Mouse (Mus musculus): ENCODE data around the gene Khdrbs1. TPM values are rescaled to one million over a fixed set of nuclear protein-coding genes. Genes with fewer than 3 reads are reported as not detected.

Gene Khdrbs1
- polyA plus RNA-seq (2015; fragmentation: Nextera tagmentation; extraction: Ambion mirVana), result 125 and 126 TPM in 2 replicates

GRCm38 (mm10) chr4:129742232-129743009 lies at the start of gene Khdrbs1:
Gene Khdrbs1, minus strand, starts transcription at chr4:129742303.
- peak within 1 kb of the TSS; percentile 100 for H3K9ac ChIP-seq
- peak within 1 kb of the TSS; percentile 99 for H3K27ac ChIP-seq
- H3K4me3 ChIP-seq, result peak within 1 kb of the TSS; percentile 93
- no peaks in the 10 kb centered on the region for H3K27me3 ChIP-seq
- no peaks in the 10 kb centered on the region for H3K9me3 ChIP-seq
- peaks cover 29% of the 10 kb centered on the region for H3K4me1 ChIP-seq
- ATAC-seq (ENCODE audit: borderline replicate concordance, extremely low read depth, low FRiP score, low TSS enrichment), result peak; percentile 95
- WGBS, result under 1% methylated on average over 72 of the region's 76 CpGs
- no peaks in the 10 kb centered on the region for H3K36me3 ChIP-seq
- peak within 1 kb of the TSS; percentile 70 for H3K4me2 ChIP-seq

DNA sequence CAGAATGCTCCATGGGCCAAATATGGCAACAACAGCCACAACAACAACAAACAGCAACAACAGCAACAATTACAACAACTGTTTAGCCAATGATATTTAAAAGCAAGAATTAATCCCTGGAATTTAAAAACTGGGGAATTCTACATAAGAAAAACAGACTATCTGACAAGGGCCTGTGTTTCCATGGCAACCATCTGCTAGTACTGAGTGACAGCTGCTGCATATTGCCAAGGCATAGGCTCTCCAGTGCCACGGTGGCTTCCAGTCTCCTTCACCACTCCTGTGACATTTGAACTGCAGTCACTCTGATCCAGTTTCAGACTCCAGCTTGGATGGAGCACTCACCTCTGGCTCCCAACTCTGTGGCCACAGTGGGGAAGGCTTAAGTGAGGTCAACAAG lies 49.3 kb upstream of the Khdrbs1 start:
- ATAC-seq (ENCODE audit: borderline replicate concordance, extremely low read depth, low FRiP score, low TSS enrichment), result no peak
- H3K9ac ChIP-seq, result no peak overlapping the region
- no peaks in the 10 kb centered on the region for H3K36me3 ChIP-seq
- no peaks in the 10 kb centered on the region for H3K27me3 ChIP-seq
- no peak overlapping the region for H3K4me2 ChIP-seq
- peaks cover 32% of the 10 kb centered on the region for H3K4me1 ChIP-seq
- 11% methylated on average over 1 of the region's 1 CpGs for WGBS
- no peak overlapping the region for H3K27ac ChIP-seq
- H3K4me3 ChIP-seq, result no peak overlapping the region
- H3K9me3 ChIP-seq, result no peaks in the 10 kb centered on the region

- Histone ChIP-seq H3K4me3 (no peak overlapping the region), H3K27ac (no peak overlapping the region), H3K4me1 (peaks cover 23% of the 10 kb centered on the region), H3K9me3 (no peaks in the 10 kb centered on the region), H3K27me3 (no peaks in the 10 kb centered on the region), H3K9ac (no peak overlapping the region), H3K4me2 (no peak overlapping the region), H3K36me3 (no peaks in the 10 kb centered on the region)
- WGBS, result 59% methylated on average over 3 of the region's 3 CpGs
- no peak for ATAC-seq (ENCODE audit: borderline replicate concordance, extremely low read depth, low FRiP score, low TSS enrichment)
These were observed 48.4 kb upstream of the Khdrbs1 start for GRCm38 (mm10) chr4:129790475-129790874.

DNA sequence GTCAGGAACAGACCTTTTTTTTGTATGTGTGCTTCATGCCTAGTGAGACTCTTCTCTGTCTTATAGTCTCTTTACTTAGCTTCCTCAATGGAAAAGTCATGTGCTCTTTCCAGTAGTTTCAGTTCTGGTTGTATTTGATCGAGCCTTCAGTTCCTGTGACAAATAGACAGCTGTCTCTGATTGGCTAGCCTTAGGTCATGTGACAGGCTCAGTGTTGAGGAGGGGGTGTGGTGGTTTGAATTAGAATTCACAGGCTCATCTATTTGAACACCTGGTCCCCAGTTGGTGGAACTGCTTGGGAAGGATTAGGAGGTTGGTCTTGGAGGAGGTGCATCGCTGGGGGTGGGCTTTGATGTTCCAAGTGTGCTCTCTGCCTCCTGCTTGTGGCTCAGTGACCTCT lies 47.5 kb upstream of the Khdrbs1 start:
- Histone ChIP-seq H3K4me3 (no peak overlapping the region), H3K27me3 (no peaks in the 10 kb centered on the region), H3K27ac (no peak overlapping the region), H3K4me2 (no peak overlapping the region), H3K36me3 (no peaks in the 10 kb centered on the region), H3K9ac (no peak overlapping the region), H3K9me3 (no peaks in the 10 kb centered on the region), H3K4me1 (peaks cover 15% of the 10 kb centered on the region)
- ATAC-seq (ENCODE audit: borderline replicate concordance, extremely low read depth, low FRiP score, low TSS enrichment), result no peak
- 93% methylated on average over 2 of the region's 2 CpGs for WGBS

DNA sequence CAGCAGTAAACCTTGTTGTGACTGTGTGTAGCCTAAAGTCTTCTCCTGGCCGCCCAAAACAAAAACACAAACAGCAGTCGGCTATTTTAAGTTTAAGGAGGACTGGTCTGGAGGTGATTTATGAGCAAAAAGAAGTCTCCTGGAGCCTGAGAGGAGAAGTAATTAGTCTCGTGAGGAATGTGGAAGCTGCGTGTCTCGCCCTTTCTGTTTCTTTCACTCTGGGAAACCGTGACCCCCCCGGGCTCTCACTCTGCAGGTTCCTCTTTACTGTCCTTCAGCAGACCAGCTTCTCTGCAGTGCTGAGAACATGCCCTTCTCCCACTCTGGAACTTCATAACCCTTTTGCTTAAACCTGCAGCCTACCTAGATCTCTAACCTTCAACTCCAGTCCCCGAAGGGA lies 46.6 kb upstream of the Khdrbs1 start:
- no peak for ATAC-seq (ENCODE audit: borderline replicate concordance, extremely low read depth, low FRiP score, low TSS enrichment)
- Histone ChIP-seq H3K4me3 (no peak overlapping the region), H3K27ac (no peak overlapping the region), H3K36me3 (no peaks in the 10 kb centered on the region), H3K9ac (no peak overlapping the region), H3K4me2 (no peak overlapping the region), H3K27me3 (no peaks in the 10 kb centered on the region), H3K4me1 (peaks cover 9% of the 10 kb centered on the region; the same call in 1 of the 2 replicates), H3K9me3 (no peaks in the 10 kb centered on the region)
- 47% methylated on average over 8 of the region's 8 CpGs for whole genome bisulfite sequencing

DNA sequence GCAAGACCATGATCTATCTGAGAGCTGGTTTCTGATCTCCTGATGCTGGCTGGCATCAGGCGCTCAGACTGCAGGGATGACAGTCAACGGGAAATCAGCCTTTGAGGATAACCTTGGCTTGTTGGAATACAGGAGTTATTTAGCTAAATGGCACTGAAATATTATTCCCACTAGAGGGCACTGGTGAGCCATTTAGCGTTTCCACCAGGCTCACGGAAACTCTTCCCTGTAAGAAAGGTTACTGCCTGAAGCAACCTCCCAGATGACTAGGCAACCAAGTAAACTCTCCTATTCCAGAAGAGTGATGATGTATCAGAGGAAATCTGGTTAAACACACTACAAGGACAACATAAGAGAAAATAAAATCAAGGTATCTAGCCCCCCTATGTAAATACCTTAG lies 43.1 kb upstream of the Khdrbs1 start:
- Histone ChIP-seq H3K4me3 (no peak overlapping the region), H3K27me3 (no peaks in the 10 kb centered on the region), H3K36me3 (no peaks in the 10 kb centered on the region), H3K4me1 (peaks cover 13% of the 10 kb centered on the region), H3K27ac (no peak overlapping the region), H3K9me3 (no peaks in the 10 kb centered on the region), H3K4me2 (no peak overlapping the region), H3K9ac (no peak overlapping the region)
- ATAC-seq (ENCODE audit: borderline replicate concordance, extremely low read depth, low FRiP score, low TSS enrichment), result no peak
- WGBS, result under 1% methylated on average over 4 of the region's 4 CpGs

- Histone ChIP-seq H3K27ac (no peak overlapping the region), H3K4me1 (peaks cover 13% of the 10 kb centered on the region), H3K9me3 (no peaks in the 10 kb centered on the region), H3K4me3 (no peak overlapping the region), H3K27me3 (no peaks in the 10 kb centered on the region), H3K36me3 (no peaks in the 10 kb centered on the region), H3K4me2 (no peak overlapping the region), H3K9ac (no peak overlapping the region)
- 74% methylated on average over 5 of the region's 5 CpGs for WGBS
- ATAC-seq (ENCODE audit: borderline replicate concordance, extremely low read depth, low FRiP score, low TSS enrichment), result no peak
These were observed 41.4 kb upstream of the Khdrbs1 start for GRCm38 (mm10) chr4:129783506-129783905.

- no peaks in the 10 kb centered on the region for H3K9me3 ChIP-seq
- 36% methylated on average over 3 of the region's 3 CpGs for WGBS
- ATAC-seq (ENCODE audit: borderline replicate concordance, extremely low read depth, low FRiP score, low TSS enrichment), result peak; percentile 35; the same call in 1 of the 2 replicates
- H3K4me1 ChIP-seq, result peaks cover 13% of the 10 kb centered on the region
- no peak overlapping the region for H3K27ac ChIP-seq
- no peaks in the 10 kb centered on the region for H3K27me3 ChIP-seq
- no peak overlapping the region for H3K4me2 ChIP-seq
- H3K36me3 ChIP-seq, result no peaks in the 10 kb centered on the region
- H3K4me3 ChIP-seq, result no peak overlapping the region
- H3K9ac ChIP-seq, result no peak overlapping the region
These were observed 40.8 kb upstream of the Khdrbs1 start for GRCm38 (mm10) chr4:129782857-129783331.

DNA sequence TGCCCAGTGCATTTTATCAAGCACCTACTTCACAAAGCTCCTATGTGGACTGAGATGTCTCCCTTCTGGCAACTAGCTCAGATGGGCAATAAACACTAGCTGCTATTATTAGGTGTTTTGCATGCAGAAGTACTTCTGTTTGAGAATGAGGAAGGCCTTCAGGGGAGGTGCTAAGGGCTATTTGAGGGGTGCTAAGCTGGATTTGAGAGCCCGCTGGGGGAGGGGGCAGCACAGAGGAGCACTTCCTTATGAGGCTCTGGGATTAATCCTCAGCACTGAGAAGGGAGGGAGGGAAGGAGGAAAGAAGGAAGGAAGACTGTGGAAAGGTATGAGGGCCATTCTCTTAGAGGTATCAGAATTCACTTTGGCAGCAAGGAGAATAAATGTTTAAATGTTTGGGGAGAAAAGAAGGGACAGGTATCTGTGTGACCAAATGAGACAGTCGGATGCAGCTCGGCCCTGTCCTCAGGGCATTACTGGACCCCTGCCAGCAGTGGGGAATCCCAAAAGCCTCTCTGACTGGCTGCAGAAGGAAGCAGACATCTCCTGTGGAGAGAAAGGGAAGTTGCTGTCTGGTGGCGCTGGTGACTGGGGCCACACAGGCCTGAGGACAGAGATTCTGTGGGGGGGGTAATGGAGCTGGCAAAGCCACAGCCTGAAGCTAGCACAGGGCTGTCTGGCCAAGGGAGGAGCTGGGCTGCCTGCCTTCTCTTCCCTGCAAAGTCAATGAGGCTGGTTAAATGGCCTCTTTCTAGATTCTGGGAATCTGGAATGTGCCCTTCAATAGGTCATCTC lies 40.0 kb upstream of the Khdrbs1 start:
- ATAC-seq (ENCODE audit: borderline replicate concordance, extremely low read depth, low FRiP score, low TSS enrichment), result peak; percentile 81
- Histone ChIP-seq H3K4me2 (no peak overlapping the region), H3K9me3 (no peaks in the 10 kb centered on the region), H3K9ac (no peak overlapping the region), H3K27me3 (no peaks in the 10 kb centered on the region), H3K27ac (peak overlapping the region; percentile 21; the same call in 1 of the 2 replicates), H3K4me3 (no peak overlapping the region), H3K36me3 (no peaks in the 10 kb centered on the region), H3K4me1 (peaks cover 13% of the 10 kb centered on the region)
- 17% methylated on average over 4 of the region's 4 CpGs for WGBS

- H3K36me3 ChIP-seq, result no peaks in the 10 kb centered on the region
- H3K9me3 ChIP-seq, result no peaks in the 10 kb centered on the region
- no peak overlapping the region for H3K9ac ChIP-seq
- WGBS, result 7% methylated on average over 21 of the region's 21 CpGs
- 0 out of 2 replicates have a peak overlapping the region, but pooled peaks have one; percentile 1 for H3K4me3 ChIP-seq
- peaks cover 9% of the 10 kb centered on the region; the same call in 1 of the 2 replicates for H3K4me1 ChIP-seq
- H3K27ac ChIP-seq, result no peak overlapping the region
- peak overlapping the region; percentile 34 for H3K4me2 ChIP-seq
- peak; percentile 27; the same call in 1 of the 2 replicates for ATAC-seq (ENCODE audit: borderline replicate concordance, extremely low read depth, low FRiP score, low TSS enrichment)
- H3K27me3 ChIP-seq, result no peaks in the 10 kb centered on the region; the same call in 1 of the 2 replicates
These were observed 29.8 kb upstream of the Khdrbs1 start for GRCm38 (mm10) chr4:129771672-129772521.

- no peak overlapping the region for H3K27ac ChIP-seq
- H3K4me2 ChIP-seq, result peak overlapping the region; percentile 34
- WGBS, result 30% methylated on average over 7 of the region's 7 CpGs
- H3K27me3 ChIP-seq, result no peaks in the 10 kb centered on the region; the same call in 1 of the 2 replicates
- H3K4me3 ChIP-seq, result 0 out of 2 replicates have a peak overlapping the region, but pooled peaks have one; percentile 1
- no peaks in the 10 kb centered on the region for H3K36me3 ChIP-seq
- peaks cover 9% of the 10 kb centered on the region; the same call in 1 of the 2 replicates for H3K4me1 ChIP-seq
- no peak for ATAC-seq (ENCODE audit: borderline replicate concordance, extremely low read depth, low FRiP score, low TSS enrichment)
- no peak overlapping the region for H3K9ac ChIP-seq
- H3K9me3 ChIP-seq, result no peaks in the 10 kb centered on the region
These were observed 29.2 kb upstream of the Khdrbs1 start for GRCm38 (mm10) chr4:129771314-129771671.

Data from lung, embryonic 15.5 days (tissue).